Mouse (Mus musculus): Measurements from ENCODE around the gene Pnrc2. TPM values are rescaled to one million over a fixed set of nuclear protein-coding genes. Genes with fewer than 3 reads are reported as not detected.

The Pnrc2 gene
- polyA plus RNA-seq, 1 experiment from 2014 or later: 191 TPM

DNA sequence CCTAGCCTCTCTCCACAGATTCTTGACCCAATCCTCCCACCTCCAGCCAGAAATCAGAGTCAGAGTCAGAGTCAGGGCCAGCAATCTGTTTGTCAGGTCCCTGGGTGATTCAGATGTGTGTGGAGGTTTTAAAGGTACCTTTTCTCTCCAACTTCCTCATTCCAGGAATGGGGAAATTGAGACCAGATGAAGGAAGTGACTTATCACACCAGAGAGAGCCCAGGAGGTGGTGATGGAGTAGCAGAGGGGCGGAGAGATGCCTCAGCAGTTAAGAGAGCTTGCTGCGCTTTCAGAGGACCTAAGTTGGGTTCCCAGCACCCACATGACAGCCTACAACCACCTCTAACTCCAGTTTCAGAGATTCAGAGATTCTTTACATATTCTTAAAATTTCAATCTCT is 17.9 kb upstream of the Pnrc2 start:
- no peak overlapping the region for H3K9ac ChIP-seq
- no peak for ATAC-seq (ENCODE audit: insufficient read depth)

GRCm38 (mm10) chr4:135889884-135890283 is 16.2 kb upstream of the Pnrc2 start:
- WGBS: 4% methylated on average over 4 of the region's 4 CpGs
- peak; percentile 87 for TF ChIP-seq CTCF (IDR thresholded peaks at IDR 0.05; ENCODE audit: low read depth)

More for the DNA sequence above, 17.9 kb upstream of the Pnrc2 start:
- no peak overlapping the region for H3K4me3 ChIP-seq (ENCODE audit: low read depth, low read length)
- H3K27ac ChIP-seq (ENCODE audit: low read depth): no peak overlapping the region
- H3K36me3 ChIP-seq (ENCODE audit: insufficient read depth): no peaks in the 10 kb centered on the region
- no peak overlapping the region for H3K4me2 ChIP-seq
- TF ChIP-seq CTCF (IDR thresholded peaks at IDR 0.05; ENCODE audit: low read depth): no peak
- DNase-seq: no peak
- WGBS: 74% methylated on average over 2 of the region's 2 CpGs
- no peaks in the 10 kb centered on the region for H3K4me1 ChIP-seq (ENCODE audit: insufficient read depth)
- H3K27me3 ChIP-seq (ENCODE audit: insufficient read depth, low read length): no peaks in the 10 kb centered on the region
- no peaks in the 10 kb centered on the region for H3K9me3 ChIP-seq (ENCODE audit: low read depth, low read length)

DNA sequence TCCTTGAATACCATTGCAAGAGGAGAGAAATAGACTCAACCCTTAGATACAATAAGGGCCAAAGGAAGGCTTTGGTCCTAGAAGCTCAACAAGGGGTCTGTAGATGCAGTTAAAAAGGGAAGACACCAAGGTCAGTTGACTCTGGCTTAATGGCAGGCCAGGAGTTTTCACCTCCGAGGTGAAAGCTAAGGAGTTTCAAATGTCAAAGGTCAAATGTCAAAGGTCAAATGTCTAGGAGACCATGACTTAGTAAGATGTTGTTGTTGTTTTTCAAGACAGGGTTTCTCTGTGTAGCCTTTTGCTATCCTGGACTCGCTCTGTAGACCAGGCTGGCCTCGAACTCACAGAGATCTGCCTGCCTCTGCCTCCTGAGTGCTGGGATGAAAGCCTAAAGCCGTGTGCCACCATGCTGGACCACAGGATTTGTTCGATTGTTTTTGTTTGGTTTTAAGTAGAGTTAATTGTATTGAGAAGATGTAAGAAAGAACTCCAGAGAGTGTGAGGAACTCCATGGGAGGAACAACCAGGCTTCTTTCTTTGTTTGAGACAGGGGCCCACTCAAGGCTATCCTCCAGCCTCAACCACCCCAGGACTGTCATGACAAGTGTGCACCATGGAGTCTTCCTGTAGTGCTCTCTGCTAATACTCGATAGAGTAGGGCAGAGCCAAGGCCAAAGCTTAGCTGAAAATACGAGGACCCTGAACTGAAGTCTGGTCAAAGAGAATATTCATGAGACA is 15.7 kb upstream of the Pnrc2 start:
- no peak for TF ChIP-seq CTCF (IDR thresholded peaks at IDR 0.05; ENCODE audit: low read depth)
- no peak for ATAC-seq (ENCODE audit: insufficient read depth)
- H3K9me3 ChIP-seq (ENCODE audit: low read depth, low read length): no peaks in the 10 kb centered on the region
- DNase-seq: no peak
- H3K4me3 ChIP-seq (ENCODE audit: low read depth, low read length): no peak overlapping the region
- no peak overlapping the region for H3K27ac ChIP-seq (ENCODE audit: low read depth)
- no peak overlapping the region for H3K9ac ChIP-seq
- WGBS: 78% methylated on average over 7 of the region's 7 CpGs
- no peaks in the 10 kb centered on the region for H3K27me3 ChIP-seq (ENCODE audit: insufficient read depth, low read length)
- no peaks in the 10 kb centered on the region for H3K4me1 ChIP-seq (ENCODE audit: insufficient read depth)
- H3K4me2 ChIP-seq: no peak overlapping the region
- no peaks in the 10 kb centered on the region for H3K36me3 ChIP-seq (ENCODE audit: insufficient read depth)

More at GRCm38 (mm10) chr4:135889884-135890283, 16.2 kb upstream of the Pnrc2 start:
- H3K4me3 ChIP-seq (ENCODE audit: low read depth, low read length): no peak overlapping the region
- ATAC-seq (ENCODE audit: insufficient read depth): peak; percentile 85
- H3K9ac ChIP-seq: no peak overlapping the region
- no peaks in the 10 kb centered on the region for H3K9me3 ChIP-seq (ENCODE audit: low read depth, low read length)
- no peaks in the 10 kb centered on the region for H3K36me3 ChIP-seq (ENCODE audit: insufficient read depth)
- no peaks in the 10 kb centered on the region for H3K27me3 ChIP-seq (ENCODE audit: insufficient read depth, low read length)
- no peak overlapping the region for H3K27ac ChIP-seq (ENCODE audit: low read depth)
- peak; percentile 88 for DNase-seq
- H3K4me1 ChIP-seq (ENCODE audit: insufficient read depth): no peaks in the 10 kb centered on the region
- no peak overlapping the region for H3K4me2 ChIP-seq

DNA sequence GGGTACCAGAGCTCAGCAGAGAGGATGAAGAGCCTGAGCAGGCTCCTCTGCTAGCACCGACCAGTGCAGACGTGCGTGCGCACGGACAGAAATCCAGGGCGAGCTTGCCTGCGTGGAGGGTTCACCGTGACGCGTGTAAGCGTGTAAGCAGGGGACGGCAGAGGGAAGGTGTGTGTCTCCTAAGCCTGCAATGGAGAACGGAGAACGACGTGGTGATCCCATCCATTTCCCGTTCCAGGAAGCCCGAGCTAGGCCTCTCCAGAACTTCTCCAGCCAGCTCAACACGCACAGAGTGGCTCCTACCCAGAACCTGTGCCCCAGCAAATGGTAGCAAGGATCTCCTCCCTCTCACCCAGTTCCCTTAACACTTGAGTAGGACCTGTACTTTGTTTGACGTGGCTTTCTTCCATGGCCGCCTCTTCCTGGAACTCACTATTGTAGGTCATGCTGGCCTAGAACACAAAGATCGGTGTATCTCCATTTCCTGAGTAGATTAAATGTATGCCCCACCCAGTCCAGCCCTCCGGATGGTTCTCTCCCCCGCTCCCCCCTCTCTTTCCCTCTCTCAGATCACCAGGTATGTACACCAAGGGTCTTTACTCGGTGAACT is 14.9 kb upstream of the Pnrc2 start:
- Histone ChIP-seq H3K36me3 (ENCODE audit: insufficient read depth) (no peaks in the 10 kb centered on the region), H3K9ac (no peak overlapping the region), H3K27ac (ENCODE audit: low read depth) (no peak overlapping the region), H3K4me2 (no peak overlapping the region), H3K4me1 (ENCODE audit: insufficient read depth) (no peaks in the 10 kb centered on the region), H3K27me3 (ENCODE audit: insufficient read depth, low read length) (no peaks in the 10 kb centered on the region), H3K9me3 (ENCODE audit: low read depth, low read length) (no peaks in the 10 kb centered on the region), H3K4me3 (ENCODE audit: low read depth, low read length) (no peak overlapping the region)
- TF ChIP-seq CTCF (IDR thresholded peaks at IDR 0.05; ENCODE audit: low read depth): no peak
- ATAC-seq (ENCODE audit: insufficient read depth) (no peak), DNase-seq (no peak)
- WGBS: 88% methylated on average over 24 of the region's 24 CpGs

GRCm38 (mm10) chr4:135886184-135886583 is 12.5 kb upstream of the Pnrc2 start:
- H3K9me3 ChIP-seq (ENCODE audit: low read depth, low read length): no peaks in the 10 kb centered on the region
- H3K4me3 ChIP-seq (ENCODE audit: low read depth, low read length): no peak overlapping the region
- DNase-seq (no peak), ATAC-seq (ENCODE audit: insufficient read depth) (no peak)
- H3K36me3 ChIP-seq (ENCODE audit: insufficient read depth): no peaks in the 10 kb centered on the region
- WGBS: 68% methylated on average over 4 of the region's 4 CpGs
- no peaks in the 10 kb centered on the region for H3K27me3 ChIP-seq (ENCODE audit: insufficient read depth, low read length)
- 0 out of 2 replicates have a peak, but pooled peaks cover 3% of the 10 kb centered on the region for H3K4me1 ChIP-seq (ENCODE audit: insufficient read depth)
- no peak overlapping the region for H3K4me2 ChIP-seq
- TF ChIP-seq CTCF (IDR thresholded peaks at IDR 0.05; ENCODE audit: low read depth): no peak
- no peak overlapping the region for H3K27ac ChIP-seq (ENCODE audit: low read depth)
- H3K9ac ChIP-seq: no peak overlapping the region

GRCm38 (mm10) chr4:135885676-135886075 is 12.0 kb upstream of the Pnrc2 start:
- no peak for DNase-seq
- TF ChIP-seq CTCF (IDR thresholded peaks at IDR 0.05; ENCODE audit: low read depth): no peak
- Histone ChIP-seq H3K9me3 (ENCODE audit: low read depth, low read length) (no peaks in the 10 kb centered on the region), H3K4me2 (no peak overlapping the region), H3K36me3 (ENCODE audit: insufficient read depth) (no peaks in the 10 kb centered on the region), H3K4me1 (ENCODE audit: insufficient read depth) (0 out of 2 replicates have a peak, but pooled peaks cover 3% of the 10 kb centered on the region), H3K4me3 (ENCODE audit: low read depth, low read length) (no peak overlapping the region), H3K27ac (ENCODE audit: low read depth) (no peak overlapping the region), H3K27me3 (ENCODE audit: insufficient read depth, low read length) (no peaks in the 10 kb centered on the region), H3K9ac (no peak overlapping the region)
- WGBS: 90% methylated on average over 12 of the region's 12 CpGs
- ATAC-seq (ENCODE audit: insufficient read depth): no peak

DNA sequence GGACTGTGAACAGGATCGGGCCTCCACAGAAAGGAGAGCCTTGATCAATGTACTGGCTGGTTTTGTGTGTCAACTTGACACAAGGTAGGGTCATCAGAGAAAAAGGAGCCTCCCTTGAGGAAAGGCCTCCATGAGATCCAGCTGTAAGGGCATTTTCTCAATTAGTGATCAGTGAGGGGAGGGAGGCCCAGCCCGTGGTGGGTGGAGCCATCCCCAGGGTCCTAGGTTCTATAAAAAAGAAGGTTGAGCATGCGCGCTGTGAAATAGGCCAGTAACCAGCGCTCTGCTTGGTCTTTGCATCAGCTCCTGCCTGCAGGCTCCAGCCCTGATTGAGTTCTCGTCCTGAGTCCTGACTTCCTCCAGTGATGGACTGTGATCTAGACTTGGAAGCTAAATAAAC is 10.9 kb upstream of the Pnrc2 start:
- Histone ChIP-seq H3K27me3 (ENCODE audit: insufficient read depth, low read length) (no peaks in the 10 kb centered on the region), H3K36me3 (ENCODE audit: insufficient read depth) (no peaks in the 10 kb centered on the region), H3K27ac (ENCODE audit: low read depth) (no peak overlapping the region), H3K4me1 (ENCODE audit: insufficient read depth) (0 out of 2 replicates have a peak, but pooled peaks cover 3% of the 10 kb centered on the region), H3K4me3 (ENCODE audit: low read depth, low read length) (no peak overlapping the region), H3K9ac (no peak overlapping the region), H3K4me2 (no peak overlapping the region), H3K9me3 (ENCODE audit: low read depth, low read length) (no peaks in the 10 kb centered on the region)
- DNase-seq: no peak
- no peak for TF ChIP-seq CTCF (IDR thresholded peaks at IDR 0.05; ENCODE audit: low read depth)
- ATAC-seq (ENCODE audit: insufficient read depth): no peak
- 61% methylated on average over 6 of the region's 6 CpGs for WGBS

Measured in lung, embryonic 14.5 days (tissue).